Mouse (Mus musculus): ENCODE measurements around the gene Btnl2.
"Not testable (repeated sequence)": the region's sequence is repeated elsewhere in the genome, so short reads cannot be mapped to it uniquely, and the experiment has no call there.

Btnl2 gene

DNA sequence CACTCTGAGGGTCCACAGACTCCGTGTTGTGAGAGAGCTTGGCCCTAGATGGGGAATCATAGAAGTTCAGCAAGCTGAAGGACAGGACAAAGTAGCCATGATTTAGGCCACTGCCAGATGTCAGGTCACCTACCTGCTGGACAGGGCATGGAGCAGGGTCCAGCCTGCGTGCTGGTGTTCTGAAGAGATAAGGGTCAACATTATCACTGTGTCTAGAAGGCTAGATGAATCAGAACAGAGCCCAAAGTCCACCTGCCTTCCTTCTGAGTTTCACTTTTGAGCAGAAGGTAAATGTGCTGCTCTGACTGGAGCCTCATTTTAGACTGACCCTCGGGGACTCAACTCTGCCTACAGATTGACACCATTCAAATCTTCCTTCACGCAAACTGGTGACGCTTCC is at the start of gene Btnl2:
TSS of gene Btnl2 (plus strand) at position 284 of the 400 bp plus-strand sequence.
- DNase-seq (ENCODE audit: low spot score): no peak

DNA sequence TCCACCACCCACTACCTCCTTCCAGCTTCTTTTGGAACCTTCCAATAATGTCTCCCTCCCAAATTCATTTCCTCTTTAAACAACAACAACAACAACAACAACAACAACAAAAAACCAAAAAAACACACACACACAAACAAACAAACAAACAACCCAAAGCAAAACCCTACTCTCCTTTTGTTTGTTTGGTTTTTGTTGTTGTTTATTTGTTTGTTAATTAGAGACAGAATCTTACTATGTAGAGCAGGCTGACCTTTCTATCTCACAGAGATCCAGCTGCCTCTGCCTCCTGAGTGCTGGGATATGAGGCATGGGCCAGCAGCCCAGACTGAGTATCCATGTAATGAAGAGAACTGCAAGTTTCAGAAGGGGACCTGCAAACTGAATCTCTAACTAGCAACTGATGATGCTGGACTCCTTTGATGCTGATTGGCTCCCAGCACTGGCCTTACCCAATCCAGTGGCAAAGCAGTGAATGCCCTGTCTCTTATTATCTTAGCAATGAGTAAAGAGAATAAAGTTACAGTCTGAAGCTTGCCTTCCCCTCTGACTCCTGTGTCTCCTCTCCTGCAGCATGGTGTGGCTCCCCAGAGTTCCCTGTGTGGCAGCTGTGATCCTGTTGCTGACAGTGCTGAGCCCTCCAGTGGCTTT is 49.1 kb upstream of the Btnl2 start, which contains the start of gene H2-Eb1:
TSS of gene H2-Eb1 (plus strand) at position 488 of the 651 bp plus-strand sequence.
- DNase-seq (ENCODE audit: low spot score): peak; percentile 41

GRCm38 (mm10) chr17:34306407-34306806 is 48.2 kb upstream of the Btnl2 start:
- no peak for DNase-seq (ENCODE audit: low spot score)

DNA sequence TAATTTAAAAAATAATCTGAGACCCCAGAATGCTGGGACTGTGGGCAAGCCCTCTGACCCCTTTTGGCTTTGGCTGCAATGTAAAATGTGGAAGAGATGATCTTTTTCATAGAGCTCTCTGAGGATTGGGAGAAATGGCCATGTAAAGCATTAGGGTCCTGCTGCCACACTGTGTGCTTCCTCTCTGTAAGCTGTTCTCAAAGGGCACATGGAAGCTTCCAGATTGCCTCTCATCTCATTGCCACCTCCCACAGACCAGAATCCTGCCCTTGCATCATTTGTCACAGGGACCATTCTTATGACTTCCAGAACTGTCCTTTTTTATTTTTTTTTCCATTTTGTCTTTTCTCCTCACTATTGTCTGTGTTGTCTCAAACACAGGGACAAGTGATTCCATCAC is 47.4 kb upstream of the Btnl2 start:
- no peak for DNase-seq (ENCODE audit: low spot score)

- no peak for DNase-seq (ENCODE audit: low spot score)
These were observed 46.5 kb upstream of the Btnl2 start for GRCm38 (mm10) chr17:34308161-34308560.

GRCm38 (mm10) chr17:34309225-34309624 is 45.4 kb upstream of the Btnl2 start:
- DNase-seq (ENCODE audit: low spot score): no peak

- DNase-seq (ENCODE audit: low spot score): peak; percentile 49
These were observed 44.8 kb upstream of the Btnl2 start for GRCm38 (mm10) chr17:34309683-34310385.

GRCm38 (mm10) chr17:34310526-34310925 is 44.1 kb upstream of the Btnl2 start:
- DNase-seq (ENCODE audit: low spot score): not testable (repeated sequence)

- no peak for DNase-seq (ENCODE audit: low spot score)
These were observed 42.4 kb upstream of the Btnl2 start for GRCm38 (mm10) chr17:34312185-34312584.

- peak; percentile 32 for DNase-seq (ENCODE audit: low spot score)
These were observed 41.2 kb upstream of the Btnl2 start for GRCm38 (mm10) chr17:34313393-34313792.

DNA sequence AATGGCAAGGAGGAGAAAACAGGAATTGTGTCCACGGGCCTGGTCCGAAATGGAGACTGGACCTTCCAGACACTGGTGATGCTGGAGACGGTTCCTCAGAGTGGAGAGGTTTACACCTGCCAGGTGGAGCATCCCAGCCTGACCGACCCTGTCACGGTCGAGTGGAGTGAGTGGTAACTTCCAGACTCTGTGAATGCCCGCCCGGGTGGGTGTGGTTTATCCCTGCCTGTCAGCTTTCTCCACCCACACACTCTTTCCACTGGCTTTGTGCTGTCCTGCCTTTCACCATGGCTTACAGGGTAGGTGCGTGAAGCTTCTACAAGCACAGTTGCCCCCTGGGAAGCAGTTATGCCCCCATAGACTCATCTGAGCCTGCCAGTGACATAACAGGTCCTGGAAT is 40.3 kb upstream of the Btnl2 start:
- DNase-seq (ENCODE audit: low spot score): no peak

- DNase-seq (ENCODE audit: low spot score): no peak
These were observed 39.1 kb upstream of the Btnl2 start for GRCm38 (mm10) chr17:34315512-34315911.

GRCm38 (mm10) chr17:34316697-34317096 is 37.9 kb upstream of the Btnl2 start:
- no peak for DNase-seq (ENCODE audit: low spot score)

GRCm38 (mm10) chr17:34317275-34317674 is 37.3 kb upstream of the Btnl2 start:
- DNase-seq (ENCODE audit: low spot score): no peak

DNA sequence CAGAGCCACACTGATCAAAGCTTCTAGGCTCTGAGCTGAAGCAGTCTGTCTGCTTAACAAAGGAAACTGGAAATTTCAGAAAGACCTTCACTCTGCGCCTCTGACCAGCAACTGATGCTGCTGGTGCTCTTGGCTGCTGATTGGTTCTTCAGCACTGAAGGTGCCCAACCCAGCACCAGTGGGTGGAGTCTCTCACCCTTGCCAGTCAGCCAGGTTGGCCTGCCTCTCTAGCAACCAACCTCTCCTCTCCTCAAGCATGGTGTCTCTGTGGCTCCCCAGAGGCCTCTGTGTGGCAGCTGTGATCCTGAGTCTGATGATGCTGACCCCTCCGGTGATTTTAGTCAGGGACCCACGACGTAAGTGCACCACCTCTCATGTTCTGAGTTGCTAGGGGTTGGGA is 29.2 kb upstream of the Btnl2 start, which contains the start of gene H2-Eb2:
TSS of gene H2-Eb2 (plus strand) at position 230 of the 400 bp plus-strand sequence.
- DNase-seq (ENCODE audit: low spot score): no peak

DNA sequence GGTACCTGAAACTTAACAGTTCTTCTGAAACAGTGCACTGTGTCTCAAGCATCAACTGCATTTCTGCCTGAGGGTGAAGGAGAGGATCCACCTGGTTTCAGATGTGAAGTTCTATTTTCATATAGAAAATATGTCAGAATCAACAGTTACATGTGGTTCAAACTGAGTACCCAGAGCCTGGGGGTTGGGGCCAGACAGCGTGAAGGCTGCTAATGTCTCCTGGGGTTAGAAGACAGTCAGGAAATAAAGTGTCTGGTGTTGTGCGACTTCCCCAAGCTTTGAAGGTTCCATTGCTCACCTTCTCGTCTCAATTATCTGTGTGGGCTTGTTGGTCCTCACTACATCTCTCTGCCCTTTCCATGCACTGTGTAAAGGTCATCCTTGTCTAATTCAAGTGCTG is 28.2 kb upstream of the Btnl2 start:
- no peak for DNase-seq (ENCODE audit: low spot score)

DNA sequence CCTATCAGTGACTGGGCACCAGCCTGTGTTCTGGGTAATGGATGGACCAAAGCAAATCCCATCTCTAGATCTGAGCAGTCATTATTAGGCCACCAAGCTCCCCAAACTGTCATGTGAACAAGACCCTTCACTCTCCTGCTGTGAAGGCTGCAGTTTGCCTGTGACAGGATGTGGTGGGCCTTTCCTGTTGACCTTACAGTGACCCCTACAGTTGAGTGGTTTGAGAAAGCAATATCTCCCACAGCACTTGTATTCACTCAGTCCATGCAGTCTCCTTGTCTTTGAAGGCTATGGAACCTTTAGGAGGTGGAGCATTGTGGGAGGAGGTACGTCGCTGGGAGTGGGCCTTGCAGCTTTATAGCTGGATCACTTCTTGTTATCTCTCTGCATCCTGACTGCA is 24.8 kb upstream of the Btnl2 start:
- no peak for DNase-seq (ENCODE audit: low spot score)

DNA sequence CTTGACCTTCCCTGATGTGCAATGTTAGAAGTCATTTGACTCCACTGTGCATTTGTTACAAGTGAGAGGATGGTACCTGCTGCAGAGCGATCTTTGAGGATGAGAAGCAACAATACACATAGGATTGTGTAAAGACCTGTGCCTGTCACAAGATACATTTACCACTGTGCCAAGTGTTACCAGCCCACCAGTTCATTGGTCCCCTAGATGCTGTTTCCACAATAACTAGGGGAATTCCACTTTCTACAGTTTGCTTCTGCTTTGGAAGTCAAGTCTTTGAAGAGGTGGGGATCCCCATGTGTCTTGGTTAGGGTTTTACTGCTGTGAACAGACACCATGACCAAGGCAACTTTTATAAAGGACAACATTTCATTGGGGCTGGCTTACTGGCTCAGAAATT is 23.4 kb upstream of the Btnl2 start:
- DNase-seq (ENCODE audit: low spot score): no peak

- DNase-seq (ENCODE audit: low spot score): no peak
These were observed 13.8 kb upstream of the Btnl2 start for GRCm38 (mm10) chr17:34340619-34341402.

DNA sequence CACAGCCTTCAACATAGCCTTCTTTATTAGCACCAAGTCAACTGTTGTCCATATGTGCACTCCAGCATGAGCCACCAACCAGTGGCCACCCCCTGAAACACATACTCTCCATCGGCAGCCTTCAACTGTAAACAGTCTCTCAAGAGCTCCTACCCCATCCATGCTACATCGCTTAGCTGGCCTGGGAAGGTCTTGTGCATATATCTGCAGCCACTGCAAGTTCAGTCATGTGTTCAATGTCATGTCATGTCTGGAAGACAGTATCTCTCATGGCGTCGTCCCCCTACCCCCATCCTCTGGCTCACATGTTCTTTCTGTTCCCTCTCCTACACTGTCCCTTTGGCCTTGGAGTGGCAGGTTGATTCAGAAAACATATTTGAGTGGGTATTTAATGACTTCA is 9.7 kb upstream of the Btnl2 start:
- DNase-seq (ENCODE audit: low spot score): no peak

DNA sequence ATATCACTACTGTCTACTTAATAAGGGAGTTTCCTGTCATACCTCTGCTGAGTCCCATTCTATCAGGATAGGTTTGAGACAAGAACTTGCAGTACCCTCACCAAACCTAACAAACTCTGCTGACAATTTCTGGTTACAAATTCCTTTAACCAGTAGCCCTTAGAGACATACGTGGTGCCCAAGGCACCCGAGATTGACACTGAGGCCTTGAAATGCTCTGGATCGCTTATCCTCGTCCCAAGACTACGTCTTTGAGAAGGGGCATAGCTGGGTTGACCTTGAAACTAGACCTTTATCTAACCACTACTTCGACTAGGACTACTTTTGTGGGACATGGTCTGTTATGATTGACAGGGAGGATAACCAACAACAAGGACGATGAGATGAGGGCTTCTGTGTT is 9.1 kb upstream of the Btnl2 start:
- DNase-seq (ENCODE audit: low spot score): no peak

- DNase-seq (ENCODE audit: low spot score): no peak
These were observed 8.6 kb upstream of the Btnl2 start for GRCm38 (mm10) chr17:34346041-34346440.
